Mouse (Mus musculus) frontal cortex, adult (tissue): ENCODE measurements around the gene Pcdh7.

Experiments
- ATAC-seq: cut with Nextera tagmentation; 2 replicates; pipeline ENCODE4 v1.9.2; 2017; ENCODE audit warnings: mild to moderate bottlenecking, moderate library complexity, mixed read lengths; ENCODE audit not compliant: low TSS enrichment

Gene Pcdh7

DNA sequence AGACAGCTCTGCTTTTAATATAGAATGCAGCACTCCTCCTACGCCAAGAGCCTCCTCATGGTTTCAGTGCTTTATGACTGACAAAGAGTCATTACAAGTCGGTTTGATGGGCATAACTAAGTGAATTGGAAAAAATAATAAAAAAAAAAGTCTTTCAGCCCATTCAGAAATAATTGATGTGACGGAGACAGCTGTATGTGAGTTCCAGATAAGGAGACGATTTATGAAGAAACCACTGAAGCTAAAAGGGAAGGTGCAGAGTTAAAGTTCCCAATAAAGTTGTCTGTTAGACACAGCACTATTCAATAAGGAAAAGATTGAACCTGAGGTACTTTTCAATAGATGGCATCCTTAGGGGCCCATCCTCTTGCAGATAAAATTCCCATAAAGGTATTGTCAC is 189.5 kb downstream of the Pcdh7 start:
- no peak for ATAC-seq

- no peak for ATAC-seq
Observed at GRCm38 (mm10) chr5:57921140-57921539, 203.4 kb downstream of the Pcdh7 start.

DNA sequence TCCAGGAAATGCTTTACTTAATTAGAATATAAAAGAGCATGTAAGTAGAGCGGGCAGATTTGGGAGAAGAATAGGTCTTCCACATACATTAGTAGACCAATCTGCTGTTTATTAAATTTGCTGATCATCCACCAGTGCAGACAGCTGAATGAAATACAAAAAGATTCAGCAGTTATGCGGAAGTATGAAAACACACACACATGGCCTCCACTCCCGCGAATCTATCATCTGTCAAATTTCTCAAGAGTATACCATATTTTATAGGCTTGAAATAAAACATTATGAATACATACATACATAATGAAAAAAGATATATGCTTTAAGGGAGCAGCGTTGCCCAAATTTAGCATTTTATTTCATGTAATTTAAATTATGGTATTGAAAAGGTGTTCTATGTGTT is 213.6 kb downstream of the Pcdh7 start:
- ATAC-seq = peak; percentile 31

- peak; percentile 52 for ATAC-seq
Observed at GRCm38 (mm10) chr5:57931738-57932137, 214.0 kb downstream of the Pcdh7 start.

DNA sequence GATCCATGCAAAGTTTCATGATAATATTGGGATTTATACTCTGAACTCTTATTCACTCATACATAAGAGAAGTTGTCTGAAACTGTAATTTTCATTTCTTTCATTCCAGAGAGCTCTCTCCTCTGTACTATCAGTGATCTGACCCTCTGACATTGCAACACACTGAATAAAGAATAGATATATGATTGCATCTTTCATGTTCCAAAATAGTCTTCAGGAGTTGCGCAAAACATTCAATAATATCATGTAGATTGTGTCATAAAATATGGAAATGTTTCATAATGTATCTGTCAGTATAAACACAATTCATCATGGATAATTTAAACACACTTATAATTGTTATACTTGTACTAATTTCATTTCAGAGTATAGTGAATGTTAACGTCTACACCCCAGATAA is 216.9 kb downstream of the Pcdh7 start:
- no peak for ATAC-seq

GRCm38 (mm10) chr5:57940457-57940856 is 222.7 kb downstream of the Pcdh7 start:
- no peak for ATAC-seq

DNA sequence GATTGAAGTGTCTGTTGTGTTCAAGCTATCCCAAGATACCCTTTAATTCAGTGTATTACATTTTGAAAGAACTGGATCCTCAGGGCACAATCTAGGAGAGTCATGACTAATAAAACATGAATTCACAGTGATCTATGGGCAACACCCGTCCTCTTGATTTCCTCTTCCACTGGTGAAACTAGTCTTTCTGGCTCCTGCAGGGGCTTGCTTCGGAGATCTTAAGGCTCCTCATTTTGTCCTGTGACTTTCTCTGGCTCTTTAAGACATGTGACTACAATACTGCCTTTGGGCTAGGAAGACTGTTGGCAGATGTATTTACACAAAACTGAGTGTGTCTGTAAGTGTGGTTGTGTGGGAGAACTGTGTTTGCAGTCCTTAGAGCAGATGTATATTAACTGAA is 225.4 kb downstream of the Pcdh7 start:
- ATAC-seq = peak; percentile 47; the same call in 1 of the 2 replicates

- ATAC-seq = no peak
Observed at GRCm38 (mm10) chr5:57943611-57944010, 225.8 kb downstream of the Pcdh7 start.

- ATAC-seq = no peak
Observed at GRCm38 (mm10) chr5:57945419-57945818, 227.7 kb downstream of the Pcdh7 start.

- no peak for ATAC-seq
Observed at GRCm38 (mm10) chr5:57959317-57959716, 241.6 kb downstream of the Pcdh7 start.

DNA sequence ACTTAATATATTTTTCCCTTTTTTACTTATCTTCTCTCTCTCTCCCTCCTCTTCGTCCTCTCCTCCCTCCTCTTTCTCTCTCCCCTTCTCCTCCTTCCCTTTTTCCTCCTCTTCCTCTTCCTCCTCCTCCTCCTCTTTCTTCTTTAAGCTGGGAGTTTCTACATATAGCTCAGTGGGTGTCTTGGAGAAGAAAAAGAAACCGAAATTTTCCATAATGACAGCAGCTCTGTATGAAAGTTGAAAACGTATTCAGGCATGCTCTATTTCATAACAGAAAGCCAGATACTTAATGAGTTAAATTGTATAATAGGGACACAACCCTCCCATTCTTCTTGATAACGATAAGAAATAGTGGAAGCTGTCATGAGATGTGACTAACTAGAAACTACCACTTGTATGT is 246.0 kb downstream of the Pcdh7 start:
- peak; percentile 88 for ATAC-seq

- ATAC-seq = 0 out of 2 replicates have a peak, but pooled peaks have one; percentile 15
Observed at GRCm38 (mm10) chr5:57964201-57964600, 246.4 kb downstream of the Pcdh7 start.

DNA sequence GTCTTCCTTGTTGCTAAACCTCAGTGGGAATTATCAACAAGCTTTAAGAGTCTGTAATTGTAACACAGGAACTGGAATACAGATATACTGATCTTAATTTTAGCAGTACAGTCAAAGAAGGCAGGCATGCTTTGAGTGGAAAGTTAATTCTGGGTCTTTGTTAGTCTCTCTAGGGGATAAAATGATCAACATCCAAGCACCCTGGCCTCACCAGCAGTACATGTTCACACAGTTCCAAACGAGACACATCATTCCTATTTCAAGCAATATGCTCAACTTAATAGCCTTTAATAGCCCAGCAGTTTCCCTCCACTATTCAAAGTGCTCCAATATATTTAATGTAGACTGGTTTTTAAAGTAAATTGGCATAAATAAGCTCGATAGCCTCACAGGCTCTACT is 275.8 kb downstream of the Pcdh7 start:
- ATAC-seq = no peak

DNA sequence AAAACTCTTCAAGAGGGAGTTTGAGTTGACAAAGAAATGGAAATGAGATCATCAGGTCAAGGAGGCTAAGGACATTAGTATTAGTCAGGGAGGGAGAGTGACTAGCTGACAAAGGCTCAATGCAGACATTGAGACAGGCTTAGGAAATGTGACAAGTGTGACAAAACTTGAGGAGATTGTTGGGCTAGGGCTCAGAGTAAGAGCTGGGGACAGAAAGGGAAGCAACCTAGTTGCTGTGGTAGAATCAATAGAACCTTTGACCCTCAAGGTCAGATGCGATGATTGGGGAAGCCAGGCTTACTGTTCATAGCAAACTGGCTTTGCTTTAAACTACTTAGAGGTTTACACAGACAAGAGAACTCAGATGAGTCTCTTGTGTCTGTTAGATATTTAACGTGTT is 303.6 kb downstream of the Pcdh7 start:
- ATAC-seq = no peak

DNA sequence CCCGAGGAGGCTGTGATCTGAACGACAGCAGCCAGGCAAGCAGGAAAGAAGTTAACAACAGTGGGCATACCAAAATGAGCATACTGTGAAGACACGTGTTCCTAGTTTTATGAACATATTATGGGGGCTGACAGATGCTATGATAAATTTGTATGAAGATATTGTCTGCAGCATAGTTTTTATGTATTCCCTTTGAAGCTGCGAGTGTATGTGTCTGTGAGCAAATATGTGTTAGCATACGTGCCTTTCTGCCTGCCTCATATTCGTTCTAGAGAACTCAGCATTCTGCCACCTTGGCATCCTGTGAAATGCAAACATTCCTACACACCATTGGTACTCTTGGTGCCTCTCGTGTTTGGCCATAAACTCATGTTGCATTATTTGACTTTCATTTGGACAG is 307.4 kb downstream of the Pcdh7 start:
- ATAC-seq = peak; percentile 61

- peak; percentile 45 for ATAC-seq
Observed at GRCm38 (mm10) chr5:58025759-58026158, 308.0 kb downstream of the Pcdh7 start.

DNA sequence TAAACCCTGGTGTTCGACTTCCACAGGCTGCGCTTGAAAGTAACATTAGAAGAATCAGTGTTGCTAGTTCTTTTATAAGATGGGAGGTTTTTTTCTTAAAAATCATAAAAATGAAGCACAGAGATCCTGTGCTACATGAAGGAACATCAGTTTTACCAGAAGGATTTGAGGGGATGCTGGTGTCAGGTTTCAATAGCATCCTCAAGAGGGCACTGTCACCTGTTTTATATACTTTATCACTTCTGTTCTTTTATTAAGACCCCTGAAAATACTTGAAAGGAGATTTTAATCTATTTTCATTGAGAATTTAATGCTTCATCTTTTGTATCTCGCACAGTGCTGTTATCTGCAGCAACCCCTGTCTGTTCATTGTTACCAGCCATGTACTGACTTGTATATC is 322.1 kb downstream of the Pcdh7 start:
- ATAC-seq = no peak

DNA sequence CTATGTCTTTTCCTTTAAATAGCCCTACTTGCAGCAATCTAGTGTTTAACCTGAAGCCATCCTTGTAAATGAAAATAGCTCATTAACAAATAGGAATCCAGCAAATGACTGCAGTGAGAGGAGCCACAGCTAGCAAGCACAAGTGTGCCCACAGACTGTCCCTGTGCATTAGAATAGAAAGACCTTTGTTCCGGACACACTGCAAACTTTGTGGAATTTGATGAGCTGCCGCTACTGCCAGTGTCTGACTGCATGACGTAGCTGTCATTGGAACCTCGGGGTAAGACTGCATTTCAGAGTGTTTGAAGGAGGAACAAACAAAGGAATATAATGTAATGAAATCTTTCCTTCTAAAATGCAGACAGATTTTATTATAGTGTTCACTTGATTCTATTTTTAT is 326.4 kb downstream of the Pcdh7 start:
- ATAC-seq = peak; percentile 55; the same call in 1 of the 2 replicates

GRCm38 (mm10) chr5:58081054-58081453 is 363.3 kb downstream of the Pcdh7 start:
- ATAC-seq = peak; percentile 61

DNA sequence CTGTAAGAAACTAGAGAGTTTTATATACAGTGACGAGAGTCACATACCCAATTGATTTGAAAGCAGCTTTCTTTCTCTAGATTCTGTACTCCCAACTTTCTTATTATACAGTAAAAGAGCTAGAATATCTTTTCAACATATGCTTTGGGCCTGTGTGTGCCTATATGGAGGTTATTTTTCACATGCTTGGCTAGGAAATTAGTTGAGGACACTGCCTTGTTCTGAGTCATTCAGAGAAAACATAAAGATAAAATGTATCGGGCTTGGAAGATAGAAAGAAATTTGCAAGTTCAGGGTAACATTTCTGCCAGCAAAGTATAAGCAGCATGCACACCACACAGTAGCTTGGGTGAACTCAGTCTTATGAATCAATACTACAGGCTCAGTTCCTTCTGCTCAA is 364.5 kb downstream of the Pcdh7 start:
- peak; percentile 82 for ATAC-seq

DNA sequence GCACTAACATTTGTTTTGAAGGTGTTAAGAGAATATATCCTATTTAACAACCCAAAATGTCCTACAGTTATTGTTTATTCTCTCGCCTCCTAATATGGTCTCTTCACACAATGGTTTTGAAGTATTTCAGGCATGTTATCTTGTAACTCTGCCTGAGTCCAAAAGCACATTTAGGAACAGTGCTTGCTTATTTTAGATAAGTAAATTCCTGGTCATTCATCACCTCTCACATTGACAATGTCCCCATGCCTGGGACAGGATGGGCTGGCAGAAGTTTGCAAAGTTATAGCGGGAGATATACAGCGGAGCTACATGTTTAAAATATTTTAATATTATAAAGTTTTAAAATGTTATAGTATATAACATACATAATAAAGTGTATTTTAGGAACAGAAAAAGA is 365.3 kb downstream of the Pcdh7 start:
- ATAC-seq = no peak

DNA sequence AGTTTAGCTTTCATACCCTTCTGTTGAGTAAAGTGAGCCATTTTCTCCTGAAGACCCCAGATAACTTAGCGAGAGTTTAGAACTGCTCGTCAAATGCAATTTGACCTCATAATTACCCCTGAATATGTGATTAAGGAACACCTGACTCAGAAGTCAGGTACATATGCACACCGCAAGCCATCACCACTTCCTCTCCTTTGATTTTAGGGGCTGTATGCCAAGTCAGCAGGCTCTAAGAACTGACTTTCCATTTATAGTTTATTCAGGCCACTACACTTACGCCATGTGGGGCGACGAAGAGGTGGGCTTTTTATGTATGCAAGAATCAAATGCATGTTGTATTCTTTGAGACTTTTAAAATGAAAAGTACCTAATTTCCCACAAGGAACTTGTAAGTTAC is 366.2 kb downstream of the Pcdh7 start:
- no peak for ATAC-seq

DNA sequence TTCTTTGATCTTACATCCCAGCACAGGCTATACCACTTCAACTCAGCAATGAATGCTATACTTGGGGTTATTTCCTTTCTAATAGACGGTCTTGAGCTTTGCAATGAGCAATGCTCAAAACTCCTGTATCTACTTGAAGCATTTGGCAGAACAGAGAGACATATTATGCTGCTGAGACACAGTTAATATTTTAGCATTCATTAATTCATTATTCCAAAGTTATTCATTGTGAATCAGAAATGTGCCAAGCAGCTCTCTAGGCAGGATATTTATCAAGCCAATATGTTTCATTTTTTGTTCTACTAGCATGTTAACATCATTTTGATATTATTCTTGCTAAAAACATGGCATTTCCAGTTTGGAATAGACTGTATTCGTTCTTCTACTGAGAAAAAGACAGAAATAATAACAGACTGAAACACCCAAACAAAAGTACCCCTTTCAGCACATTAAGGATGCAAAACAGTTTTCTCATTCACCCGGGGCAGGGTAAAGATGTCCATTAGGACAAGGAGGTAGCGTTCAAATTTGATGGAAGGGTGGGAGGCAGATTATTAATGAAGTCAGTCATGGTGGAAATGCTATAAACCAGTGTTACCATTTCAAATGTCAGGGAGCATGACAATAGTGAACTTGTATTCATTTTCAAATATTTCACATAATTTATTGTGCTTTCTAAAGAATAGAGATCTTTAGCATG is 391.0 kb downstream of the Pcdh7 start:
- ATAC-seq = no peak

DNA sequence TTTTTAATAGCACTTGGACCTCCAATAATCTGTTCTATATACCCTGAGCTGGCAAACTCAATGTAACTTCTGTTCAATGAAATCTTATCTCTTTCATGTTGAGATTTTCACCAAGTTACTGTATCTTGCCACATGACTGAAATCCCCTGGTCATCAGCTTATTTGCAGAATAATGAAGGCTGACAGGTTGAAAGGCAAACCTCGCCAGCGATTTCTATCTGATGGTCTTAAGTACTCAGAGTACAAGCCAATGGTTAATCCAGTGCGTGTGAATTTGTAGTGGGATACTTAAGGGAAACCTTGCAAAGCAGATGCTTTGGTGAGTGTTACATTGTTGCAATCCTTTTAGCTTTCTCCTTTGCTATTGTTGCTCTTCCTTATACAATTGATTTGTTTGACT is 398.3 kb downstream of the Pcdh7 start:
- no peak for ATAC-seq
